Mouse (Mus musculus): Measurements from ENCODE around the gene Cd151.

Gene Cd151
- long read RNA-seq, experiment 1, transcript Cd151-203 (8 exons, 1,708 nt), result major isoform, 11 of 33 reads
- long read RNA-seq, experiment 1, transcript Cd151-202 (8 exons, 1,865 nt), result minor isoform, 9 of 33 reads
- long read RNA-seq, experiment 1, partial matches to known transcripts, result 5 of 33 reads
- long read RNA-seq, experiment 1, other reads (novel, unspliced or antisense), result 6 of 33 reads
- long read RNA-seq, experiment 2, transcript Cd151-203 (8 exons, 1,708 nt), result major isoform, 11 of 33 reads
- long read RNA-seq, experiment 2, transcript Cd151-202 (8 exons, 1,865 nt), result minor isoform, 5 of 33 reads
- long read RNA-seq, experiment 2, partial matches to known transcripts, result 5 of 33 reads
- long read RNA-seq, experiment 2, other reads (novel, unspliced or antisense), result 9 of 33 reads

DNA sequence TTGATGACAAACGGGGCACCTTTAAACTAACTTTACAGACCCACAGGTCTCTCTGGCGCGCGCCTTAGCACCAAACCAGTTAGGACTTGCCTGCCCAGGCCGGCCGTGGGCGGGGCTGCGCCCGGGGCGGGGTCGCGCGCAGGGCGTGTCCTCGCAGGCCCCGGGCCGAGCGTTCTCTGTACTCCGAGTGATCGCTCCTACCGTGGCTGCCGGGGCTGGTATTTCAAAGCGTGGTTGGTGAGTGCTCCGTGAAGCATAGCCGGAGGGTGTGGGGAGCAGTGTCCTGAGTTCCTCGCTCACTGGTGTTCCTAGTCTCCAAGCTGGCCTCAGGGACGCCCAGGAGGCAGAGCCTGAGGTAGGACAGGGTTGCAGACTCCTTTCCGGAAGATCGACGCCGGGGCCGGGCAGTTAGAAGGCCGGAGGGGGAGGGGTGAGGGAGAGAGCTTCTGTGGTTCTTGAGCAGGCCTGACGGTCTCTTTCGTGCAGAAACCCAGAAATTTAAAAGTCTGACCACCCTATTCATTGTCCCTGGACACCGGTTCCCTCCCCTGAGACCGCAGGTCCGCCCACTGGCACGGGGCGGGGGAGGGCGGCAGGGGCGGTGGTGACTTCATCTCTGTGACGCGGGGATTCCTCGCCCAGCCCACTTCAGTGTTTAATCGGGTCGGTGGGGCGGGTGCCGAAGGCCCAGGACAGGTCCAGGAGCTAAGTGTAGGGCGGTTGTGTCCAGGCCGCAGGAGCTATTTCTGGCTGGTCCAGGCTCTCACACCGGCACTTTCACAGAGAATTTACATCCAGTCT is at the start of gene Cd151:
TSS of gene Cd151 (plus strand) at position 163 of the 801 bp plus-strand sequence.
- intact Hi-C loops (cut with DNase I), result loop anchor here (1.0 kb wide), 1 partner anchor 9 kb away; no protein-coding TSS in a partner anchor

DNA sequence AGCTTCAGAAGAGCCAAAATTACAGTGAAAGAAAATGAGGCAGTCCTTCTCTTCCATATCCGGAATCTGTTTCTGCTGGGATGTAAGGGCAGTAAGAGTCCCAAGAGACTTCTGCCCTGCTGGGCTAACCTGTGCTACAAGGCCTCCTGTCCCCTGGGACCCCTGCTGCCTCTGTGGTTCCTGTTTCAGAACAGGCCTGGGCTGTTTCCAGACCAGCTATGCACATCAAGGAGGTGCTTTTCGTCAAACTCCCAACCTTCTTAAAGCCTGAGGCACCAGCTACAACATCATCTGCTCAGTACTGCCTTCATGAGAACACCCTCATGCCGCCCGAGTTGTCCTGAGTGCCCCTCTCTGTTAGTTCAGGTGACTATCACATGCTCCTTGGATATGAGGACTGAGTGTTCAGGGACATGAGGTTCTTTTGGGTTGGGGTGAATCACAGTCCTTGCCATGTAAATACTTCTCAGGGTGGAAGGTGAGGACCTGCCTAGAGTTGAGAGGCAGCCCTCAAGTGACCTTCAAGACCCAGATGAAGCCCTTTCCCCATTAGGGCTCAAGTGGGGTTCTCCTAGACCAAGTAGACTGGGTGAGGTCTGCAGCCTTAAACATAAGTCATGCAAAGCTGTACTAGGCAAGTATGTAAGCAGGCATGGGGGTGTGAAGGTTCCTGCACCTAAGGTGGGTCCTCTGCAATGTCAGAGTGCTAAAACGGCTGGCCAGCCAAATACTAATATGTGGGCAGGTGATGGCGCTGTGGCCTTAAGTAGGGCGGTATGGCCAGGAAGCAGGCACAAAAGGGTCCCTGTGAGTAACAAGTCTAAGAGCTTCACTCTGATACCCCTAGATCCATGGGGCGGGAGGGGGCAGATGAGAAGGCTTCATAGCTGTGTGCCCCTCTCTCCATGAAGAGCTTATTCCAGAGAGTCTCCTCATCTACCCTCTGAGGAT is 49.2 kb upstream of the Cd151 start:
- intact Hi-C loops (cut with DNase I), result no loop called here

DNA sequence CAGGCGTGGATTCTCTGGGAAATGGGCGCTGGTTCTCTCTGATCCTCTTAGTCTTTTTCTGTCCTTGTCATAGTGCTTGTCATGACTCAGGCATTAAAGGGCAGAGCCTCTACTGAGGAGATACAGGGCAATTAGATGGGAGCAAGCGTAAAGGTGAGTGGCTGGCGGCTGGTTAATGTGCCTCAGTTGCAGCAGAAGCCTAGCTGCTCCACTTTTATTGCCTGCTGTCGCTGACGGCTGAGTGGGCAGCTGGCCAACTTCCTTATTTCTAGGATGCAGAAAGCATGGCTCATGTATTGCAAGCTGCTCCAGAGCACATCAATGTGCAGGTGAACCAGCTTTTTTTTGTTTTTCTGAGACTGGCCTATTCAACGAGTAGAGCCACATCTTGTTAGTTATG is 48.2 kb upstream of the Cd151 start:
- intact Hi-C loops (cut with DNase I), result no loop called here

DNA sequence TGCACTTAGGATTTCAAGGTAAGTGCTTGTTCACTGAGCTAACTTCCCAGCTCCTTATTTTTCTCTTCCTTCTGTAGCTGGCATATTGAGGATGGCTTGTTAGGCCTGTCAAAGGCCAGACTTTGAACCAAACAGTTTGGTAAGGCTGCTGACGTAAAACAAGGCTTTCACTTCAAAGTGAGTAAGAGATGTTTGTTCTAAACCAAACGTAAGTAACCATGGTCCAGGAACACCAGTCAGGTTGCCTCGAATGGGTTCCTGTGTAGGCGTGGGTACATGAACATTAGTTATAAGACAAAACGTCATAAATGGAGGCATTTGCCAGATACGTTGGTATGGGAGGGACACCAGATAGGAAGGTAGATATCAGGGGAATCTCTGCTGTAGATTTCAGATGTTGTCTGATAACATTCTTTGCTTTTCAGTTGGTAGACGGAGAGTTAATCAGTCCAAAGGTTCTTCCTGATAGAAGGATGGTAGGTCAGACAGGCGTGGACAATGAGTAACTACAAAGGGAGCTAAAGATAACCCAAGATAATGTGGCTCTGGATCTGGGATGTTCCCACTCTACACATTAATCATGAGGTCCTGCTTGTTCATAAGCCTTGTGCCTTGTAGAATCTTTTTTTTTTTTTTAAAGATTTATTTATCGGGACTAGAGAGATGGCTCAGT is 47.0 kb upstream of the Cd151 start:
- intact Hi-C loops (cut with DNase I), result no loop called here

GRCm38 (mm10) chr7:141423811-141424210 is 43.4 kb upstream of the Cd151 start:
- intact Hi-C loops (cut with DNase I), result no loop called here

DNA sequence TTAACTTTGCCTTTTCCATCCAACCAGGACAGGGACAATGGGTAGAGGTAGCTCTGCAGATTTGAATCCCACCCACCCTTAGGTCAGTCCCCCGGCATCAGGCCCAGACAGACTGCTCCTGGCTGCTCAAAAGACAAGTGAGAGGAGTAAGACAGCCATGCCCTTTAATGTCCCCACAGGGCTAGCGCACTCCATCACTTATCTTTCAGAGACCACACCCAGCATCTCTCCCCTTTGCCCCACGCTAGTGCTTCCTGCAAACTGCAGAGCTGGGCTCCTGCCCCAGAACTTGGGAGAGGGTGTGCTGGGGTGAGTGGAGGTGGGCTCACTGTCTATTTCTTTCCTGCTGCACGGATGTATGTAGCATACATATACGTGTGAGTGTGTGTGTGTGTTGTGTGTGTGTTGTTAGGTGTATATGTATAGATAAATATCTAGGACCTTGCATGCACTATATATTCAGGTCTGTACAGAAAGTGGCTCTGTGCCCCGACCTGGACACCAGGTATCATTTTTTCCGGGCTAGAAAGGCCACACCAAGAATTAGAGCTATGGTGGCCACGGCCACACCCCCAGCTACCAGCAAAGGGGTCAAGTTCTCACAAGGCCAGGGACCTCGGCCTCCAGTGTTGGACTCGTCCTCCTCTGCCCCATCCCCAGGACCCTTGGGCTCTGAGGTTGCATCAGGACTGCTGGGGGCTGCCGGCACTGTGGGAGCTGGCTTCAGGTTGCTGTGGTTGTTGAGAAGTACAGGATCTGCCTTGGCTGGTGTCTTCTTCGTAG is 40.1 kb upstream of the Cd151 start:
- intact Hi-C loops (cut with DNase I), result no loop called here

- intact Hi-C loops (cut with DNase I), result no loop called here
Observed at GRCm38 (mm10) chr7:141428701-141429100, 38.5 kb upstream of the Cd151 start.

DNA sequence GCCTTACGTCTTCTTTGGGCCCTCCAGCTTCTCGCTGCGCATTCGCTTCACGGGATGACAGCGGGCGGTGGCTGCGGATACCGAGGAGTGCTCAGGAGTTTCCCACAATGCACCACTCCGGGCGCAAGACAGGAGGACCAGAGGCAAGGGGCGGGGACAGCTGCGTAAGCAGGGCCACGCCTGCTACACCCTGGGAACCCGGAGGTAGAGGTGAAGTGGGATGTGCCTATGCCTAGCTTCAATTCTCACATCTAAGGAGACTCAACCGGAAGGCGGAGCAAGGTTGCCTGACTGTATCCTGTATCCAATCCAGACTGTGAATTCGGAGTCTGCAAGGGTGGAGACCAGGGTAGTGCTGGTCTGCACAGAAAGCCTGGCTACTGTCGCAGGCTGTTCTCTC is 37.9 kb upstream of the Cd151 start, which contains the start of gene Cend1:
TSS of gene Cend1 (minus strand) at position 182 of the 400 bp plus-strand sequence.
- intact Hi-C loops (cut with DNase I), result no loop called here

- intact Hi-C loops (cut with DNase I), result no loop called here
Observed at GRCm38 (mm10) chr7:141429840-141430584, 37.2 kb upstream of the Cd151 start.

GRCm38 (mm10) chr7:141430585-141431240 is 36.5 kb upstream of the Cd151 start:
- intact Hi-C loops (cut with DNase I), result no loop called here

- intact Hi-C loops (cut with DNase I), result no loop called here
Observed at GRCm38 (mm10) chr7:141431434-141432185, 35.6 kb upstream of the Cd151 start.

DNA sequence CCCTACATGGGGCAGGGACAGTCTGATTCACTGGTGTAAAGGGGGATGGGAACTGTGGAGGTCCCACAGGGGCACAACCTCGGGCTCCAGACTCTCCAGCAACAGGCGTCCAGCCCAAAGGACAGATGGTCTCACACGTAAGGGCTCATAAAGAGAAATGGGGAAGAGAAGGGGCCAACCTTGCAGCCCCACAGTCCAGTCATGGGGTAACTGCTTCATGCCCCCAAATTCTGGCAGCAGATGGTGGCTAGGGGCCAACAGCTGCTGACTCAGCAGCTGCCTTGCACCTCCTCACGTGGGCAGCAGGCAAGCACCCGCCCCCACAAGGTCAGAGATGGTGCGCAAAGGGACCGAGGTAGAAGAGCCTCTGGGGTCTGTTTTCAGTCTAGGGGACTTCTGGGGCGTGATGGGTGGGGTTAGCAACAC is 35.0 kb upstream of the Cd151 start:
- intact Hi-C loops (cut with DNase I), result no loop called here

GRCm38 (mm10) chr7:141432741-141433516 is 34.3 kb upstream of the Cd151 start:
- intact Hi-C loops (cut with DNase I), result no loop called here

- intact Hi-C loops (cut with DNase I), result no loop called here
Observed at GRCm38 (mm10) chr7:141433517-141434400, 33.4 kb upstream of the Cd151 start.

DNA sequence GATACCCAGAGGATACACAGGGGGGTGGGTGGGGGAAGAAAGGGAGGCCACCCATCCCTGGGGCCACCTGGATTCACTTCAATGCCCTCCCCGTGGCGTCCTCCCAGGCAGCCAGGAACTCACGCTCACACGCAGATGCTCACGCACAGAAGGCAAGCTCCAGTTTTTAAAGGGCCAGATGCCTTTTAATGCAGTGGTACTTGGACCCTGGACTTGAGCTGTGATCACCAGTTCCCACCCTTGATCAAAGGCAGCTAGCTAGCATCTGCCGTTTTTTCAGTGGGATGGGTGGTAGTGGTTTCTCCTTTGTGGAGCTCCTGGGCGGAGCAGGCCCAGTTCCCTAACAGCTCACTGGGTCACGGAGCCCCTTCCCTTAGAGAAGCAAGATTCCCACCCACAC is 32.7 kb upstream of the Cd151 start:
- intact Hi-C loops (cut with DNase I), result no loop called here
